Mouse (Mus musculus) liver, embryonic 14.5 days (tissue): ENCODE results near the gene Zfp383.

ENCODE experiments used
- CTCF ChIP-seq: IDR thresholded peaks from 2 replicates; pipeline ENCODE4 v1.5.1; 2016; ENCODE audit warnings: antibody characterized with exemption, low read depth, control low read depth
- EP300 ChIP-seq: IDR thresholded peaks from 2 replicates; pipeline ENCODE4 v1.6.1; 2016; ENCODE audit warnings: antibody characterized with exemption, low read depth

- TF ChIP-seq CTCF (no peak), EP300 (no peak)
These were observed 4.1 kb downstream of the Zfp383 start for GRCm38 (mm10) chr7:29912172-29912571.
